Mouse (Mus musculus): ENCODE results near the gene Mrtfa. TPM values are rescaled to one million over a fixed set of nuclear protein-coding genes. Genes with fewer than 3 reads are reported as not detected.
A peak's percentile ranks its signal among the peaks of the same experiment; 100 is the strongest.

Gene Mrtfa
- total RNA-seq, 1 experiment from 2014 or later: 15.8 TPM

GRCm38 (mm10) chr15:81124282-81124681, 66.3 kb downstream of the Mrtfa start:
- ATAC-seq (replicated peaks in 1 of 2; ENCODE audit: insufficient read depth in 1 of 2, low FRiP score in 2 of 2, low TSS enrichment in 1 of 2, low read depth in 1 of 2, poor library complexity in 2 of 2, severe bottlenecking in 2 of 2): no peak

- no peak for ATAC-seq (replicated peaks in 1 of 2; ENCODE audit: insufficient read depth in 1 of 2, low FRiP score in 2 of 2, low TSS enrichment in 1 of 2, low read depth in 1 of 2, poor library complexity in 2 of 2, severe bottlenecking in 2 of 2)
Measured at GRCm38 (mm10) chr15:81123122-81123521, 67.4 kb downstream of the Mrtfa start.

- ATAC-seq (replicated peaks in 1 of 2; ENCODE audit: insufficient read depth in 1 of 2, low FRiP score in 2 of 2, low TSS enrichment in 1 of 2, low read depth in 1 of 2, poor library complexity in 2 of 2, severe bottlenecking in 2 of 2): no peak
Measured at GRCm38 (mm10) chr15:81122535-81122934, 68.0 kb downstream of the Mrtfa start.

- no peak for ATAC-seq (replicated peaks in 1 of 2; ENCODE audit: insufficient read depth in 1 of 2, low FRiP score in 2 of 2, low TSS enrichment in 1 of 2, low read depth in 1 of 2, poor library complexity in 2 of 2, severe bottlenecking in 2 of 2)
Measured at GRCm38 (mm10) chr15:81122078-81122477, 68.5 kb downstream of the Mrtfa start.

GRCm38 (mm10) chr15:81120946-81121345, 69.6 kb downstream of the Mrtfa start:
- ATAC-seq (replicated peaks in 1 of 2; ENCODE audit: insufficient read depth in 1 of 2, low FRiP score in 2 of 2, low TSS enrichment in 1 of 2, low read depth in 1 of 2, poor library complexity in 2 of 2, severe bottlenecking in 2 of 2): no peak

- ATAC-seq (replicated peaks in 1 of 2; ENCODE audit: insufficient read depth in 1 of 2, low FRiP score in 2 of 2, low TSS enrichment in 1 of 2, low read depth in 1 of 2, poor library complexity in 2 of 2, severe bottlenecking in 2 of 2): no peak
Measured at GRCm38 (mm10) chr15:81120140-81120539, 70.4 kb downstream of the Mrtfa start.

- no peak for ATAC-seq (replicated peaks in 1 of 2; ENCODE audit: insufficient read depth in 1 of 2, low FRiP score in 2 of 2, low TSS enrichment in 1 of 2, low read depth in 1 of 2, poor library complexity in 2 of 2, severe bottlenecking in 2 of 2)
Measured at GRCm38 (mm10) chr15:81118226-81118625, 72.3 kb downstream of the Mrtfa start.

- ATAC-seq (replicated peaks in 1 of 2; ENCODE audit: insufficient read depth in 1 of 2, low FRiP score in 2 of 2, low TSS enrichment in 1 of 2, low read depth in 1 of 2, poor library complexity in 2 of 2, severe bottlenecking in 2 of 2): peak in 1 of 2 experiments; percentile 27; a peak in 1 of 4 replicates
Measured at GRCm38 (mm10) chr15:81112589-81112988, 78.0 kb downstream of the Mrtfa start.

- ATAC-seq (replicated peaks in 1 of 2; ENCODE audit: insufficient read depth in 1 of 2, low FRiP score in 2 of 2, low TSS enrichment in 1 of 2, low read depth in 1 of 2, poor library complexity in 2 of 2, severe bottlenecking in 2 of 2): no peak
Measured at GRCm38 (mm10) chr15:81110315-81110714, 80.2 kb downstream of the Mrtfa start.

- no peak; a peak in 1 of 4 replicates for ATAC-seq (replicated peaks in 1 of 2; ENCODE audit: insufficient read depth in 1 of 2, low FRiP score in 2 of 2, low TSS enrichment in 1 of 2, low read depth in 1 of 2, poor library complexity in 2 of 2, severe bottlenecking in 2 of 2)
Measured at GRCm38 (mm10) chr15:81105962-81106361, 84.6 kb downstream of the Mrtfa start.

- peak; percentile 90 to 92 for ATAC-seq (replicated peaks in 1 of 2; ENCODE audit: insufficient read depth in 1 of 2, low FRiP score in 2 of 2, low TSS enrichment in 1 of 2, low read depth in 1 of 2, poor library complexity in 2 of 2, severe bottlenecking in 2 of 2)
Measured at GRCm38 (mm10) chr15:81104585-81105259, 85.8 kb downstream of the Mrtfa start.

- ATAC-seq (replicated peaks in 1 of 2; ENCODE audit: insufficient read depth in 1 of 2, low FRiP score in 2 of 2, low TSS enrichment in 1 of 2, low read depth in 1 of 2, poor library complexity in 2 of 2, severe bottlenecking in 2 of 2): no peak
Measured at GRCm38 (mm10) chr15:81103500-81103899, 87.1 kb downstream of the Mrtfa start.

- no peak for ATAC-seq (replicated peaks in 1 of 2; ENCODE audit: insufficient read depth in 1 of 2, low FRiP score in 2 of 2, low TSS enrichment in 1 of 2, low read depth in 1 of 2, poor library complexity in 2 of 2, severe bottlenecking in 2 of 2)
Measured at GRCm38 (mm10) chr15:81102274-81102879, 88.2 kb downstream of the Mrtfa start.

GRCm38 (mm10) chr15:81101316-81101715, 89.2 kb downstream of the Mrtfa start:
- no peak for ATAC-seq (replicated peaks in 1 of 2; ENCODE audit: insufficient read depth in 1 of 2, low FRiP score in 2 of 2, low TSS enrichment in 1 of 2, low read depth in 1 of 2, poor library complexity in 2 of 2, severe bottlenecking in 2 of 2)

GRCm38 (mm10) chr15:81099269-81099668, 91.3 kb downstream of the Mrtfa start:
- ATAC-seq (replicated peaks in 1 of 2; ENCODE audit: insufficient read depth in 1 of 2, low FRiP score in 2 of 2, low TSS enrichment in 1 of 2, low read depth in 1 of 2, poor library complexity in 2 of 2, severe bottlenecking in 2 of 2): no peak

- no peak for ATAC-seq (replicated peaks in 1 of 2; ENCODE audit: insufficient read depth in 1 of 2, low FRiP score in 2 of 2, low TSS enrichment in 1 of 2, low read depth in 1 of 2, poor library complexity in 2 of 2, severe bottlenecking in 2 of 2)
Measured at GRCm38 (mm10) chr15:81098689-81099088, 91.9 kb downstream of the Mrtfa start.

GRCm38 (mm10) chr15:81097896-81098295, 92.7 kb downstream of the Mrtfa start:
- ATAC-seq (replicated peaks in 1 of 2; ENCODE audit: insufficient read depth in 1 of 2, low FRiP score in 2 of 2, low TSS enrichment in 1 of 2, low read depth in 1 of 2, poor library complexity in 2 of 2, severe bottlenecking in 2 of 2): no peak

GRCm38 (mm10) chr15:81097456-81097855, 93.1 kb downstream of the Mrtfa start:
- ATAC-seq (replicated peaks in 1 of 2; ENCODE audit: insufficient read depth in 1 of 2, low FRiP score in 2 of 2, low TSS enrichment in 1 of 2, low read depth in 1 of 2, poor library complexity in 2 of 2, severe bottlenecking in 2 of 2): no peak
